In genomic region chr4:117284363-117284762, GRCm38 (mm10) we compare ENCODE assay signal across 14 mouse cellular contexts. TPM values are rescaled to one million over a fixed set of nuclear protein-coding genes. Genes with fewer than 3 reads are reported as not detected.
DNase-seq lines count a peak whose midpoint lies in the region; ATAC-seq and TF ChIP-seq lines count a peak whose summit lies in the region.
"Had no signal": no experiment of that assay in that cellular context is flagged by ENCODE, and none has a peak within 500 bp of the region (broad histone marks: within the 10 kb centered on the region; RNA-seq: fewer than 3 reads in every experiment).

No protein-coding gene starts in this region.

- WGBS in heart, embryonic 16.5 days = 55% methylated on average over 4 of the region's 4 CpGs
- 79% methylated on average over 4 of the region's 4 CpGs for WGBS in heart, adult 2 months
- WGBS in embryonic facial prominence, embryonic 13.5 days = 54% methylated on average over 4 of the region's 4 CpGs
- 39% methylated on average over 4 of the region's 4 CpGs for WGBS in hindbrain, embryonic 15.5 days
- 30% methylated on average over 4 of the region's 4 CpGs for WGBS in midbrain, postnatal 0 days

- DNase-seq in heart, adult 2 months = no peak
- DNase-seq in midbrain, postnatal 0 days (ENCODE audit: low spot score) = peak; percentile 33
- no peak for DNase-seq in cerebellum, adult 11 months
- DNase-seq: cerebellum, adult 11-12 months; embryo, embryonic 11 days; heart, postnatal 36 days; kidney, adult 18-20 months; right cerebral cortex, postnatal 25 days had no signal

- intact Hi-C loops in heart, adult 2 months (cut with DNase I) = no loop called here

- H3K9me3 ChIP-seq in heart, embryonic 16.5 days (replicated peaks; ENCODE audit: control insufficient read depth, low read length) = no peaks in the 10 kb centered on the region
- H3K9me3 ChIP-seq in embryonic facial prominence, embryonic 13.5 days = no peaks in the 10 kb centered on the region
- H3K9me3 ChIP-seq in hindbrain, embryonic 15.5 days = no peaks in the 10 kb centered on the region
- H3K9me3 ChIP-seq in midbrain, postnatal 0 days (ENCODE audit: low read length) = no peaks in the 10 kb centered on the region

- H3K27ac ChIP-seq in heart, embryonic 16.5 days (ENCODE audit: low read length) = no peak overlapping the region
- H3K27ac ChIP-seq in heart, adult 2 months = no peak overlapping the region
- peak overlapping the region; percentile 44; the same call in 1 of the 2 replicates for H3K27ac ChIP-seq in embryonic facial prominence, embryonic 13.5 days
- peak overlapping the region; percentile 34; the same call in 1 of the 2 replicates for H3K27ac ChIP-seq in hindbrain, embryonic 15.5 days (replicated peaks)
- peak overlapping the region; percentile 38 for H3K27ac ChIP-seq in midbrain, postnatal 0 days (ENCODE audit: low read depth, low read length)
- H3K27ac ChIP-seq: liver, embryonic 14.5 days had no signal

- no peaks in the 10 kb centered on the region for H3K27me3 ChIP-seq in heart, embryonic 16.5 days (ENCODE audit: control insufficient read depth, insufficient read depth, low read length)
- H3K27me3 ChIP-seq in heart, adult 2 months (ENCODE audit: control insufficient read depth, insufficient read depth, low read length) = no peaks in the 10 kb centered on the region
- no peaks in the 10 kb centered on the region for H3K27me3 ChIP-seq in embryonic facial prominence, embryonic 13.5 days
- no peaks in the 10 kb centered on the region for H3K27me3 ChIP-seq in hindbrain, embryonic 15.5 days
- no peaks in the 10 kb centered on the region for H3K27me3 ChIP-seq in midbrain, postnatal 0 days (ENCODE audit: insufficient read depth, low read length)

- no peak for TF ChIP-seq CTCF in heart, adult 2 months (IDR thresholded peaks at IDR 0.05)
- no peak for TF ChIP-seq CTCF in midbrain, postnatal 0 days (IDR thresholded peaks at IDR 0.05)

- H3K4me1 ChIP-seq in heart, embryonic 16.5 days (ENCODE audit: control insufficient read depth, insufficient read depth, low read length) = peaks cover 28% of the 10 kb centered on the region
- no peaks in the 10 kb centered on the region; the same call in 1 of the 2 replicates for H3K4me1 ChIP-seq in heart, adult 2 months (ENCODE audit: control insufficient read depth, insufficient read depth, low read length)
- H3K4me1 ChIP-seq in embryonic facial prominence, embryonic 13.5 days = peaks cover 30% of the 10 kb centered on the region
- H3K4me1 ChIP-seq in hindbrain, embryonic 15.5 days (replicated peaks) = peaks cover 87% of the 10 kb centered on the region
- peaks cover 10% of the 10 kb centered on the region; the same call in 1 of the 2 replicates for H3K4me1 ChIP-seq in midbrain, postnatal 0 days (ENCODE audit: insufficient read depth, low read length)

- H3K4me3 ChIP-seq in heart, embryonic 16.5 days (ENCODE audit: low read length) = no peak overlapping the region
- H3K4me3 ChIP-seq in heart, adult 2 months = no peak overlapping the region
- H3K4me3 ChIP-seq in embryonic facial prominence, embryonic 13.5 days = no peak overlapping the region
- no peak overlapping the region for H3K4me3 ChIP-seq in hindbrain, embryonic 15.5 days
- H3K4me3 ChIP-seq in midbrain, postnatal 0 days (ENCODE audit: low read depth, low read length) = no peak overlapping the region

- H3K79me2 ChIP-seq in heart, adult 2 months (replicated peaks; ENCODE audit: control insufficient read depth, insufficient read depth, low read length) = no peaks in the 10 kb centered on the region

- no peak for TF ChIP-seq EP300 in heart, adult 2 months (IDR thresholded peaks at IDR 0.05; ENCODE audit: insufficient read depth, low read depth, low read length)

- H3K4me2 ChIP-seq in heart, embryonic 16.5 days (ENCODE audit: low read depth, low read length) = no peak overlapping the region
- H3K4me2 ChIP-seq in embryonic facial prominence, embryonic 13.5 days = no peak overlapping the region
- no peak overlapping the region for H3K4me2 ChIP-seq in hindbrain, embryonic 15.5 days
- H3K4me2 ChIP-seq in midbrain, postnatal 0 days (ENCODE audit: low read depth, low read length, poor library complexity, severe bottlenecking) = no peak overlapping the region

- ATAC-seq in heart, embryonic 16.5 days (replicated peaks; ENCODE audit: extremely low read depth, insufficient read depth, low FRiP score) = no peak
- no peak for ATAC-seq in embryonic facial prominence, embryonic 13.5 days (ENCODE audit: insufficient number of reproducible peaks, insufficient read depth, low FRiP score, low TSS enrichment, low read depth)
- no peak for ATAC-seq in hindbrain, embryonic 15.5 days (ENCODE audit: low FRiP score, low read depth)
- no peak for ATAC-seq in midbrain, postnatal 0 days (ENCODE audit: low FRiP score)
- no peak for ATAC-seq in CD4-positive, CD25-positive, alpha-beta regulatory T cell, adult 4 months

- H3K36me3 ChIP-seq in heart, embryonic 16.5 days (ENCODE audit: control insufficient read depth, insufficient read depth) = peaks cover 29% of the 10 kb centered on the region
- 0 out of 2 replicates have a peak, but pooled peaks cover 2% of the 10 kb centered on the region for H3K36me3 ChIP-seq in heart, adult 2 months (ENCODE audit: control insufficient read depth, insufficient read depth, low read length)
- peaks cover 77% of the 10 kb centered on the region for H3K36me3 ChIP-seq in embryonic facial prominence, embryonic 13.5 days
- H3K36me3 ChIP-seq in hindbrain, embryonic 15.5 days = peaks cover 19% of the 10 kb centered on the region; the same call in 1 of the 2 replicates
- peaks cover 21% of the 10 kb centered on the region for H3K36me3 ChIP-seq in midbrain, postnatal 0 days (ENCODE audit: insufficient read depth, low read length)

- TF ChIP-seq POLR2A in heart, adult 2 months (IDR thresholded peaks at IDR 0.05; ENCODE audit: insufficient read depth, low read depth, low read length) = no peak

- H3K9ac ChIP-seq in heart, embryonic 16.5 days (ENCODE audit: low read length) = 0 out of 2 replicates have a peak overlapping the region, but pooled peaks have one; percentile 22
- no peak overlapping the region for H3K9ac ChIP-seq in heart, adult 2 months (ENCODE audit: low read depth, low read length)
- H3K9ac ChIP-seq in embryonic facial prominence, embryonic 13.5 days = peak overlapping the region; percentile 32; the same call in 1 of the 2 replicates
- H3K9ac ChIP-seq in hindbrain, embryonic 15.5 days = no peak overlapping the region
- H3K9ac ChIP-seq in midbrain, postnatal 0 days (replicated peaks; ENCODE audit: low read length, poor library complexity, severe bottlenecking) = no peak overlapping the region
- H3K9ac ChIP-seq: liver, embryonic 14.5 days had no signal

RNA-seq across cellular contexts. Expression of gene Armh1, which starts 32.4 kb away (rescaled TPM):
- polyA plus RNA-seq in heart, embryonic 16.5 days (2015; fragmentation: Nextera tagmentation; extraction: Ambion mirVana) = 0.85 and 0.95 TPM in 2 replicates
- total RNA-seq in heart, adult 2 months (2021) = not detected
- 0.43 TPM in 1 of 2 replicates, not detected in the other for polyA plus RNA-seq in heart, adult 2 months (2012; rRNA removed)
- 1.4 and 1.6 TPM in 2 replicates for polyA plus RNA-seq in embryonic facial prominence, embryonic 13.5 days (2015; fragmentation: Nextera tagmentation; extraction: Ambion mirVana)
- 1.5 and 1.8 TPM in 2 replicates for polyA plus RNA-seq in hindbrain, embryonic 15.5 days (2015; fragmentation: Nextera tagmentation; extraction: Ambion mirVana)
- 1.8 and 3.1 TPM in 2 replicates for total RNA-seq in midbrain, postnatal 0 days (2014; rRNA removed)
- 2.5 and 2.6 TPM in 2 replicates for polyA plus RNA-seq in midbrain, postnatal 0 days (2015; fragmentation: Nextera tagmentation; extraction: Ambion mirVana)
- polyA plus RNA-seq in CD4-positive, CD25-positive, alpha-beta regulatory T cell, adult 4 months (2017; shearing (Covaris generic)) = not detected
- total RNA-seq: gastrocnemius, postnatal 4 days; heart, postnatal 36 days had no signal
- polyA plus RNA-seq: liver, embryonic 14.5 days had no signal

RNA-seq across cellular contexts. Expression of gene Tmem53, which starts 32.6 kb away (rescaled TPM):
- polyA plus RNA-seq in heart, embryonic 16.5 days (2015; fragmentation: Nextera tagmentation; extraction: Ambion mirVana) = 36.8 and 39.9 TPM in 2 replicates
- total RNA-seq in heart, adult 2 months (2021) = 10 to 100 TPM; 25.0 to 30.6 TPM
- 51.8 and 62.3 TPM in 2 replicates for polyA plus RNA-seq in heart, adult 2 months (2012; rRNA removed)
- 14.9 and 17.5 TPM in 2 replicates for polyA plus RNA-seq in embryonic facial prominence, embryonic 13.5 days (2015; fragmentation: Nextera tagmentation; extraction: Ambion mirVana)
- 9.1 and 9.6 TPM in 2 replicates for polyA plus RNA-seq in hindbrain, embryonic 15.5 days (2015; fragmentation: Nextera tagmentation; extraction: Ambion mirVana)
- 7.6 and 10.5 TPM in 2 replicates for total RNA-seq in midbrain, postnatal 0 days (2014; rRNA removed)
- 9.7 and 12.6 TPM in 2 replicates for polyA plus RNA-seq in midbrain, postnatal 0 days (2015; fragmentation: Nextera tagmentation; extraction: Ambion mirVana)
- polyA plus RNA-seq in CD4-positive, CD25-positive, alpha-beta regulatory T cell, adult 4 months (2017; shearing (Covaris generic)) = under 1 TPM; 0.55 to 0.75 TPM

Comparison
In these comparisons a context has a peak if more than half of its experiments do, and no peak if none do; other contexts are left out.
1. H3K9ac ChIP-seq: peak in heart, embryonic 16.5 days (single experiment) and embryonic facial prominence, embryonic 13.5 days (single experiment); none in heart, adult 2 months (single experiment), hindbrain, embryonic 15.5 days (single experiment) and midbrain, postnatal 0 days (single experiment).
2. H3K27ac ChIP-seq: peak in embryonic facial prominence, embryonic 13.5 days (single experiment), hindbrain, embryonic 15.5 days (single experiment) and midbrain, postnatal 0 days (single experiment); none in heart, embryonic 16.5 days (single experiment) and heart, adult 2 months (single experiment).